Mouse (Mus musculus) layer of hippocampus, adult 2 months (tissue): ENCODE results near the gene Sdk2. TPM values are rescaled to one million over a fixed set of nuclear protein-coding genes. Genes with fewer than 3 reads are reported as not detected.

Experiments used
- DNase-seq, 2 experiments: peaks; one replicate each; pipeline ENCODE4 v3.0.0; 2022; ENCODE audit warnings: low spot score in 2 of 2
- H3K27ac ChIP-seq: fragments of 200-600 bp; 2 replicates; pipeline ENCODE4 v1.8.1; 2022
- H3K4me3 ChIP-seq: fragments of 200-600 bp; 2 replicates; pipeline ENCODE4 v1.8.1; 2022; ENCODE audit warnings: mild to moderate bottlenecking
- CTCF ChIP-seq: fragments of 200-600 bp; conservative IDR thresholded peaks from 2 replicates; pipeline ENCODE4 v1.8.1; 2022; ENCODE audit warnings: antibody characterized with exemption, mild to moderate bottlenecking, moderate library complexity
- total RNA-seq, 2 experiments: library from RNA; stranded (reverse); gene quantifications; 2 replicates each; pipeline ENCODE4 v1.2.3; 2021

The Sdk2 gene
- total RNA-seq, 2 experiments from 2014 or later: 22.2 to 24.8 TPM

DNA sequence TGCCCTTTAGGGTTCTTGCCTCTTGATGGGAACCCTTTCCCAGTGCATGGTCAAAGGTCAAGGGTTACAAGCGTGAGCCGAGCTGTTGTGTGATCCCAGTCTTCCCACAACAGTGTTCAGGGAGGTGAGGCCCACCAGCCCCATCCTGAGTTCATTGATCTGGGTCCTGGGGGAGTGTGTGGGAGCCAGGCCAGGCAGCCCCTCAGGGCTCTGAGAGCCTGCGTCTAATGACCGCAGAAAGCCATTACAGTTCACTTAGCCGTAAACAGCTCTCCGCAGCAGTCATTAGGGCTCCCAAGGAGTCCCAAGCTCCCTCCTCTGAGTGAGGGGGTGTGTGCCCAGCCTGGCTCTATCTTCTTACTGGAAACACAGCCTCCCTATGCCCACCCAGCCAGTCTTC is 66.8 kb downstream of the Sdk2 start:
- no peak overlapping the region for H3K27ac ChIP-seq
- no peak overlapping the region for H3K4me3 ChIP-seq
- no peak for TF ChIP-seq CTCF
- DNase-seq: no peak

GRCm38 (mm10) chr11:113998702-113999101 is 68.1 kb downstream of the Sdk2 start:
- no peak for DNase-seq
- H3K27ac ChIP-seq: no peak overlapping the region
- no peak for TF ChIP-seq CTCF
- H3K4me3 ChIP-seq: no peak overlapping the region

DNA sequence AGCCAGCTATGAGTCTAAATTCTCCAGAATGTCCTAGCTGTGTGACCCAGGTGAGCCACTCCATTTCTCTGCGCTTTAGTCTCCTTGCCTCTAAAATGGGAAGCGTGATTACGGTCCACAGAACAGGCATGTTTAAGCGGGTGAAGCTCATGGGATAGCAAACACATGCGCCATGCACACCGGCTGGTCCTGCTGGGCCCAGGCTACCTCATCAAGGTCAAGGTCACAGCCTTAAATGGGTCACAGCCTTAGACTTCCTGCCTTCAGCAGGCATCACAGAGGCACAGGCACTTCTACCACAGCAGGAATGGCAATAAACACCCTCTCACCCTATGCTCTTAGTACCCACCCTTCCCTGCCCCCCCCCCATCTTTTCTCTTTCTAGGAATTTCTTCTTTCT is 72.9 kb downstream of the Sdk2 start:
- TF ChIP-seq CTCF: no peak
- no peak for DNase-seq
- H3K27ac ChIP-seq: no peak overlapping the region
- no peak overlapping the region for H3K4me3 ChIP-seq

DNA sequence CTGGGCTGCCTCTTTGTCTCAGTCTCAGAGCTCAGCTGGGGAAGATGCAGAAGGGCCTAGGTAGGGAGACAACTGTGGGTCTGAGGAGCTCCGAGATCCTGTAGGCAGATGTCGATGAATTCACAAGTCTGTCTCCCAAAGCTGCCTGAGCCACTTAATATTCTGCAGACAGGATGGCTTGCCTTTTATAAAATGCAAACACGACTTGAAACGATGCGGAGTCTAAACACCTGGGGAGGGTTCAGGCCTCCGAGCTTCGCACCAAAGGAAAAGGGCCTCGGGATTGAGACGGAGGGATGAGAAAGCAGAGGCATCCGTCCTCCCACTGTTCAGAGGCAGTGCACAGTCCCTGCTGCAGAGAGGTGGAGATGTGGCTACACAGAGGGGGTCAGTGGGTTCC is 74.0 kb downstream of the Sdk2 start:
- no peak for DNase-seq
- Histone ChIP-seq H3K27ac (no peak overlapping the region), H3K4me3 (no peak overlapping the region)
- TF ChIP-seq CTCF: no peak

DNA sequence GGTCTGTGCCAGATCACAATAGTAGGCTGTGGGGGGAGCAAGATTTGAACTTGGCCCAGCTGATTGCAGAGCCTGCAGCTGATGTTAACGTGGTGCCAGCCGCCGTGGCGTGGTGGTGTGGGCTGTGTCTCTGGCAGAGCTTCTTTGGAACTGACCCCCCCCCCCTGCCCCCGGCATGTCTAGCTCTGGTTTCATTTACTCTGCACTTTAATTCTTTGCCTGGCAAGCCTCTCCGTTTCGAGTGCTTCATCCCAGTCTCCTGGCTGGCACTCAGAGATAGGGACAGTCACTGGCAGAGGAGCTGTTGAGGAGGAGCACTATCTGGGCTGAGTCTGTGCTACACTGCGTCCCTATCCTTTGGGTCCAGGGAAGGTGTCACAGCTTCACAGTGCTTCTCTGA is 75.0 kb downstream of the Sdk2 start:
- Histone ChIP-seq H3K27ac (no peak overlapping the region), H3K4me3 (no peak overlapping the region)
- no peak for TF ChIP-seq CTCF
- DNase-seq: no peak

DNA sequence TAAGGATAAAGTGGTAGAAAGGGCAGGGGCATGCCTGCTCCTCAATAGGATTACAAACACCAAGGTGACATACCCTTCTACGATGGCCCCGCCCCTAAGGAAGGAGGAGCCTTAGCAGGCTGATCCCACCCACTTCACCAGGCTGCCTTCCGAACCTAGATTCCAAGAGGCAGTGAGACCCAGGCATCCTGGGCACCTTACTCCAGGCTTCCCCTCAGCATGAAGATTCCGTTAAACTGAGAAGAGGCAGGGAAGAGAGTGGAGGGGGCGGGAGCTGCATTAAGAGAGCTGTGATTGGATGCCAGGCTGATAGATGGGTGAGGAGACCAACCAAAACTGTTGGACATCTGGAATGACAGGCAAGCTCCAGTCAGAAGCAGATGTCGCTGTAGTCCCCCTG is 76.4 kb downstream of the Sdk2 start:
- peak; percentile 65 to 81 for DNase-seq
- Histone ChIP-seq H3K4me3 (peak overlapping the region; percentile 44), H3K27ac (peak overlapping the region; percentile 28; the same call in 1 of the 2 replicates)
- TF ChIP-seq CTCF: no peak

DNA sequence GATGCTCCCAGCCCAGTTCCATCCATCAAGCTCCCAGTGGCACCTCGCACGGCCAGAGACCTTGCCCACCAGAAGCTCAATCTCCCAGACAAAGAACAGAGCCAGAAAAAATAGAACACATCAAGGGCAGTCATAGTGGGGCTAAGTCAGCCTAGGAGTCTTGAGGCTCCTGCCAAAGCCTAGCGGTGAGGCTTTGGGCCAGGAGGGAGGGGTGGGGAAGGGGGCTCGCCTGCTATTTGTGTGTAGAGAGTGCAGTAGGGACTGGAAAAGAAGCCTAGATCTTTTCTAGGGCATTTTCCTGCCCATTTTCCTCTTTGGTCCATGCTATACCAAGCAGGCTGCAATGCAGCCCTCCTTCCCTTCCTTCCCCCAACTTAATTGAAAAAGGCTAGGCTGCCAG is 76.8 kb downstream of the Sdk2 start:
- H3K4me3 ChIP-seq: peak overlapping the region; percentile 44
- 0 out of 2 replicates have a peak overlapping the region, but pooled peaks have one; percentile 28 for H3K27ac ChIP-seq
- no peak for TF ChIP-seq CTCF
- DNase-seq: no peak

GRCm38 (mm10) chr11:113985826-113986416 is 80.9 kb downstream of the Sdk2 start:
- Histone ChIP-seq H3K4me3 (no peak overlapping the region), H3K27ac (no peak overlapping the region)
- DNase-seq: no peak
- TF ChIP-seq CTCF: no peak

- no peak for TF ChIP-seq CTCF
- no peak for DNase-seq
- Histone ChIP-seq H3K27ac (no peak overlapping the region), H3K4me3 (no peak overlapping the region)
Observed at GRCm38 (mm10) chr11:113981732-113982503, 84.9 kb downstream of the Sdk2 start.

DNA sequence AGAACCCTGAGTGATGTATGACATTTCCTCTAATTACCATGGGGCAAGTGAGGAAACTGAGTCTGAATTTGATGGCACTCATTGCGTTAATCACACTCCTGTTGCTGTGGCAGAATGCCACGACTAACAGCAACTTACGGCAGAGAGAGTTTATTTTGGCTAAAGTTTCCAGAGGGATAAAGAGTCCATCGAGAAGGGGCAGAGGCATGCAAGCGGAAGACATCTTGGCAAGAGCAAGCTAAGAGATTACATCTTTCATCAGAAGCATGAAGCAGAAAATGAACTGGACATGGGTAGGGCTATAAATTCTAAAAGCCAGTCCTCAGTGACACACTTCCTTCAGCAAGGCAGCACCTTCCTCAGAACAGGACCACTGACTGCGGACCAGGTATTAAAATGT is 85.8 kb downstream of the Sdk2 start:
- Histone ChIP-seq H3K4me3 (no peak overlapping the region), H3K27ac (no peak overlapping the region)
- no peak for TF ChIP-seq CTCF
- no peak for DNase-seq

DNA sequence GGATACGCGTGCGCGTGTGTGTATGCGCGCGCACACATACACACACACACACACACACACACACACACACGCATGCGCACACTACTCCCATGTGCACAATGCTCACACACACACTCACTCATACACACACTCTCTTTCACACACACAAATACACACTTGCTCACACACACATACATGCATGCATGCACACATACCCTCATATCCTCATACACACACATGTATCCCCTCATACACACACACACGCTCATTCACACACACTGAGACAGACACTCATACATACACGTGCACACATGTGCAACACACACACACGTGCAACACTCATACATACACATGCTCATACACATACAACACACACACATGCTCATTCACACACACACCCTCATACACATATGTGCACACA is 88.5 kb downstream of the Sdk2 start:
- no peak overlapping the region for H3K4me3 ChIP-seq
- no peak for TF ChIP-seq CTCF
- no peak for DNase-seq
- H3K27ac ChIP-seq: no peak overlapping the region

DNA sequence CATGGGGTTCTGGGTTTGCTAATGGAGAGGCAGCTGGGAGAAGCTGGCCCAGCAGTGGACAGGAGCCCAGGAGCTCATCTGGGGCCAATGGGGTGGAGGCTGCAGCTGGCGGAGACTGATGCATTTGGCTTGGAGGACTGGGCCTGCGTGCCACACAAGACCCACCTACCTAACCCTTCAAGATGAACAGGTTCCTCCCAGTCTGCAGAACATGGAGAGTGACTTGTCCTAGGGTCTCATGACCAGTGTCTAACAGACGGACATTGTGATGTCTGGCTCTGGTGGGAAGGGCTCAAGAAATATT is 91.2 kb downstream of the Sdk2 start:
- Histone ChIP-seq H3K4me3 (no peak overlapping the region), H3K27ac (no peak overlapping the region)
- no peak for DNase-seq
- no peak for TF ChIP-seq CTCF

DNA sequence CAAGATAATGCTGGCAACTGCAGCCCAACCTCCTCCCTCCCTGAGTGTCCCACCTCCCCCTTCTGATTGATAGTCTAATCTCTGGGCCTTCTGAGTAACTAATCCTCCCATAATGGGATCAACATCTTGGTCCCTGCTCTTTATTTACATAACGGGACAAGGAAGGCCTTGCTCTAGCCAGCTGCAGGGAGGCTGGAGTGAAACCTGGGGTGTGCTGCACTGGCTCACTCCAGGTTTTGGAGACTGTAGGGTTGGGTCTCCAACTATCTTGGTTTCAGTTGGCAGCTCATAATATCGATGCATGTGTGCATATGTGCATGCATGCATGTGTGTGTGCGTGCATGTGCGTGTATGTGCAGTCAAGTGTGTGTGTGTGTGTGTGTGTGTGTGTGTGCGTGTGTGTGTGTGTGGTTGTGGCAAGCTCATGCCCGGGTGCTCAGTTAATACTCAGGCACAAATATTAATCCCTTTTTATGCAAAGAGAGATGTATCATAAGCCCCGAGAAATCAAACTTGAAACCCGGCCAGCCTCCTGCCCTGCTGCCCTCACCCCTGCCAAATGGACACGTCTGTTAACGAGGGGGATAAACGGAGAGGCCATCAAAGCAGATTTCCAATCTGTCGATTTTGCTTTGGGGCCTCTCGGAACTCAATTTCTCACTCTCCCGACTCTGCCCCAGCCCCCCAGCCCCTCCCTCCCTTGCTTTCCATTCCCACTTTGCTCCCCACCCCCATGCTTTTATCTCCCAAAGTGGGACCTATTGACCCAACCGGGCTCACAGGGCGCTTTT is 91.8 kb downstream of the Sdk2 start:
- H3K4me3 ChIP-seq: no peak overlapping the region

More for the DNA sequence above, 91.8 kb downstream of the Sdk2 start:
- no peak for TF ChIP-seq CTCF
- no peak overlapping the region for H3K27ac ChIP-seq
- no peak for DNase-seq
